Comparison of ENCODE assay signal across 8 mouse cellular contexts in genomic region chr2:135658486-135659390, GRCm38 (mm10). TPM values are rescaled to one million over a fixed set of nuclear protein-coding genes. Genes with fewer than 3 reads are reported as not detected.
DNase-seq lines count a peak whose midpoint lies in the region; ATAC-seq and TF ChIP-seq lines count a peak whose summit lies in the region.

Gene Plcb4 (plus strand): TSS chr2:135659011.

- WGBS in hindbrain, embryonic 14.5 days, result under 1% methylated on average over 70 of the region's 71 CpGs
- WGBS in thymus, adult 2 months, result 2% methylated on average over 70 of the region's 71 CpGs

- peak; percentile 72 for DNase-seq in WW6 (ENCODE audit: low read depth, low spot score)
- DNase-seq in cerebellum, postnatal 25 days, result peak; percentile 92 to 94
- peak; percentile 64 for DNase-seq in gastrocnemius, adult 18-20 months (ENCODE audit: low spot score)
- peak; percentile 75 for DNase-seq in hindbrain, embryonic 14.5 days (ENCODE audit: low spot score)
- peak; percentile 76 to 77 for DNase-seq in layer of hippocampus, postnatal 14 days (ENCODE audit: low spot score in 2 of 2)
- DNase-seq in lung, postnatal 10 days, result peak; percentile 90
- DNase-seq in ovary, postnatal 10 days (ENCODE audit: low spot score), result peak; percentile 62
- DNase-seq in thymus, adult 2 months, result peak; percentile 89

- peak; percentile 63; the same call in 1 of the 2 replicates for TF ChIP-seq POLR2A in thymus, adult 2 months (IDR thresholded peaks at IDR 0.05; ENCODE audit: control insufficient read depth, extremely low read depth, insufficient read depth, low read length, poor library complexity)

- peak; percentile 90 for ATAC-seq in hindbrain, embryonic 14.5 days (ENCODE audit: low FRiP score)

- no peaks in the 10 kb centered on the region for H3K9me3 ChIP-seq in hindbrain, embryonic 14.5 days (ENCODE audit: control insufficient read depth, low read length)

- peaks cover 5% of the 10 kb centered on the region; the same call in 1 of the 2 replicates for H3K4me1 ChIP-seq in hindbrain, embryonic 14.5 days (replicated peaks; ENCODE audit: control insufficient read depth, insufficient read depth, low read length)
- H3K4me1 ChIP-seq in thymus, adult 2 months (replicated peaks; ENCODE audit: control insufficient read depth, insufficient read depth, low read length), result no peaks in the 10 kb centered on the region

- peak within 1 kb of the TSS; percentile 98 for H3K27ac ChIP-seq in hindbrain, embryonic 14.5 days
- H3K27ac ChIP-seq in thymus, adult 2 months (ENCODE audit: control insufficient read depth, insufficient read depth, low read length), result peak within 1 kb of the TSS; percentile 5; the same call in 1 of the 2 replicates

- H3K36me3 ChIP-seq in hindbrain, embryonic 14.5 days (replicated peaks; ENCODE audit: control insufficient read depth, insufficient read depth), result no peaks in the 10 kb centered on the region
- H3K36me3 ChIP-seq in thymus, adult 2 months (ENCODE audit: control insufficient read depth, insufficient read depth, low read length), result no peaks in the 10 kb centered on the region

- H3K9ac ChIP-seq in hindbrain, embryonic 14.5 days, result peak within 1 kb of the TSS; percentile 93

- no peaks in the 10 kb centered on the region for H3K27me3 ChIP-seq in hindbrain, embryonic 14.5 days (ENCODE audit: control insufficient read depth, insufficient read depth, low read length)
- H3K27me3 ChIP-seq in thymus, adult 2 months (ENCODE audit: control insufficient read depth, insufficient read depth, low read length), result no peaks in the 10 kb centered on the region

- TF ChIP-seq CTCF in thymus, adult 2 months (IDR thresholded peaks at IDR 0.05; ENCODE audit: borderline replicate concordance, control insufficient read depth, extremely low read depth, insufficient read depth, low read length, poor library complexity), result no peak

- H3K4me3 ChIP-seq in hindbrain, embryonic 14.5 days (replicated peaks; ENCODE audit: low read length), result peak within 1 kb of the TSS; percentile 82
- peak within 1 kb of the TSS; percentile 73 for H3K4me3 ChIP-seq in thymus, adult 2 months (ENCODE audit: control insufficient read depth, insufficient read depth, low read length)

- H3K4me2 ChIP-seq in hindbrain, embryonic 14.5 days (replicated peaks), result peak within 1 kb of the TSS; percentile 54

RNA-seq across cellular contexts. Expression of gene Plcb4, which starts in this region (rescaled TPM):
- total RNA-seq in gastrocnemius, adult 18-20 months (2021), result 10 to 100 TPM; 14.2 to 18.7 TPM
- 41.4 and 46.2 TPM in 2 replicates for polyA plus RNA-seq in hindbrain, embryonic 14.5 days (2014; fragmentation: Nextera tagmentation; extraction: Ambion mirVana)
- 10 to 100 TPM; 22.5 to 33.7 TPM for total RNA-seq in layer of hippocampus, postnatal 14 days (2021)
- 3.5 and 3.7 TPM in 2 replicates for polyA plus RNA-seq in thymus, adult 2 months (2012; rRNA removed)

Comparison
In these comparisons a context has a peak if more than half of its experiments do, and no peak if none do; other contexts are left out.
1. Peak in every context shown above with its lines: DNase-seq, ATAC-seq, H3K4me3 ChIP-seq and H3K27ac ChIP-seq.